Mouse (Mus musculus): Measurements from ENCODE around the gene Atg4d. TPM values are rescaled to one million over a fixed set of nuclear protein-coding genes. Genes with fewer than 3 reads are reported as not detected.
"Not testable (repeated sequence)": the region's sequence is repeated elsewhere in the genome, so short reads cannot be mapped to it uniquely, and the experiment has no call there.

The Atg4d gene
- polyA plus RNA-seq, 1 experiment: 93.2 TPM

GRCm38 (mm10) chr9:21269590-21269989 lies 4.5 kb downstream of the Atg4d start:
- not testable (repeated sequence) for DNase-seq (ENCODE audit: low read depth, low spot score)
- WGBS: 73% methylated on average over 5 of the region's 5 CpGs

- WGBS: 89% methylated on average over 9 of the region's 9 CpGs
- DNase-seq (ENCODE audit: low read depth, low spot score): no peak
Observed at GRCm38 (mm10) chr9:21272391-21272790, 7.3 kb downstream of the Atg4d start.

DNA sequence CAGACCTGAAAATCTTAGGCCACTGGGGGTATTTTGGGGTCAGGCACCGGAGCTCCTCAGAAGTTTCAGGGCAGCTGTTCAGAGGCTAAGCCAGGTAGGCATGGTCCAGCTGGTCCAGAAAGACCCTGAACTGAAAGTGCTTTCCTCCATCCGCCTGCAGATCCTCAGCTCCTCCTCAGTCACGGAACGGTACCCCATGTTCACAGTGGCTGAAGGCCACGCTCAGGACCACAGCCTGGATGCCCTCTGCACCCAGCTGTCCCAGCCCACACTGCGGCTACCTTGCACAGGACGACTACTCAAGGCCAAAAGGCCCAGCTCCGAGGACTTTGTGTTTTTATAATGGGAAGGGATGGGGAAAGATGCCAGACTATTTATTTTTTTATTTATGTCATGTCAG lies 8.0 kb downstream of the Atg4d start:
- no peak for DNase-seq (ENCODE audit: low read depth, low spot score)
- WGBS: 73% methylated on average over 8 of the region's 8 CpGs

- 76% methylated on average over 7 of the region's 7 CpGs for WGBS
- DNase-seq (ENCODE audit: low read depth, low spot score): no peak
Observed at GRCm38 (mm10) chr9:21273520-21274228, 8.6 kb downstream of the Atg4d start.

DNA sequence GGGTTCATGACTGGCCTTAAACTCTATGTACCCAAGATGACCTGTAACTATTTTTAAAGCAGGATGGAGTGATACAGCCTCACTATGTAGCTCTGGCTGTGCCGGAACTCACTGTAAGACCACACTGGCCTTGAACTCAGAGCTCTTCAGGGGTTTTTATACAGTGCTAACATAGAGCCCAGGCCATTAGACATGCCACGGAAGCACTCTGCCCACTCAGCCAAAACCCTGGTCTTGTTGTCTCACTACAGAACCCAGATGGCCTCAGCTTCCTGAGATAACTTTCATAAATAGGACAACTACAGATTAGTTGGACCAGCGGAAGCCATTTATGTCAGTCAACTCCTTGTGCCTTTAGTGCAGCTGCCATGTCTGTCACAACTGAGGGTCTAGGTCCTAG lies 9.2 kb downstream of the Atg4d start:
- 87% methylated on average over 3 of the region's 3 CpGs for WGBS

DNA sequence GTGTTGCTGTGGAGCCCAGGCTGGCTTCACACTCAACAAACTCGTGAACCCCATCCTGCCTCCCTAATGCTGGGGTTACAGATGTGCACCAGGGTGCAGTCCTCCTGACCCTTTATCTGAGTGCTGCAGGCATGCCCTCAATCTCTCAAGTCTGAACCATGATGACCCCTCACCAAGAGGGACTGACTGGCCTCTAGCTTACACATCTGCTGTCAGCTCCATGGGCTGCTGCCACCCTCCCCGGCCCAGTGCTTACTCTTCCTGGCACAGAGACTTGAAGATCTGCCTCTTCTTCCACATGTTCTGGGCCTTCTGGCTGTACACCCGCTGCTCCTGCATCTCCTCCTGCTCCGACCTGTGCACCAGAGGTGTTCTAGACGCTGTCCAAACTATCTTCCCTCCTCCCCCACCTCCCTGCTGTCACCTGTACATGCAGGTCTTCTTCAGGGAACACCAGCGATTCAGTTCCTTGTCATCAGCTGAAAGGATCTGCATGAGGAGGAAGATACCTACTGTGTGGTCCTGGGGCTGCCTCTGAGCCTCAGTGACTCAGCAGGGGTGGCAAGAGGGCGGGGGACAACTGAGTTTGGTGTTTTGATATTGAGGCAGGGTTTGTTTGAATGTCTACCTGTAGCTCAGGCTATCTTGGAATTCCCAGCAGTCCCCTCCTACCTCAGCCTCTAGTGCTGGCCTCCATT lies 10.1 kb downstream of the Atg4d start:
- 73% methylated on average over 7 of the region's 7 CpGs for WGBS
- no peak for DNase-seq (ENCODE audit: low read depth, low spot score)

More for the DNA sequence above, 9.2 kb downstream of the Atg4d start:
- no peak for DNase-seq (ENCODE audit: low read depth, low spot score)

- 85% methylated on average over 12 of the region's 12 CpGs for WGBS
- DNase-seq (ENCODE audit: low read depth, low spot score): no peak
Observed at GRCm38 (mm10) chr9:21275727-21276126, 10.6 kb downstream of the Atg4d start.

DNA sequence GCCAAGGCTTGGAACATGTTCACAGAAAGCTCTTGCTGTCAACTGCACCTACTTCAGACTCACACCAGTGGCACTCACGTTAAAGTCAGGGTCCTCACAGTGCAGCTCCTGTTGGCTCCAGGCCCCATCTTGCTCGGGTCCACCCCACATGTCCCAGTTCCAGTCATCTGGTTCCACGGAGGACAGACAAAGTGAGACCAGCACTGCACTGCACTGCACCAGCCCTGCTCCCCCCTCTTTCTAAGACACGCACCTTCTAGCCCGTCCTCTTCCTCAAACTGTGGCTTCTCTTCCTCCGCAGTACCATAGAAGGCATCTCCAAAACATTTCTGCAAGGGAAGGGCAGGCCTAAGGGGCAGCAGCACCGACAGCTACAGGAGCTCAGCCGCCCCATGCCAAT lies 11.2 kb downstream of the Atg4d start:
- DNase-seq (ENCODE audit: low read depth, low spot score): no peak
- WGBS: 79% methylated on average over 8 of the region's 8 CpGs

DNA sequence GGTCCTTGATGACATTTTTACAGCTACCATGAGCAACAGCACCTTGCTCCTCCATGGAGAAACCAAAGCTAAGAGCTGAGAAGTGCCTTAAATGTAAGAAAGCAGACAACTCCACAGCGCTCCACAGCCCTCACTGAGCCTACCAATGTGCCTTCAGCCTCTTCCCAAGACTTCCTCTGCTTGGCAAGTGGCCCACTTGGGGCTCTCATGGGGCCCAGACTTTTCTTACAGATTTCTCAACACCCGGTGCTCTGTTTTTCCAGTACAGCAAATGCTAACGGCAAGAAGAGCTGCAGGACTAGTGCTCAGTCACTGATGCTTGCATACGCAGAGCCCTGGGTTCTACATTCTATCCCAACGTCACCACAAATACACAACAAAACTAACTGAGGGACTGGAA lies 12.7 kb downstream of the Atg4d start:
- no peak for DNase-seq (ENCODE audit: low read depth, low spot score)
- WGBS: 91% methylated on average over 5 of the region's 5 CpGs

DNA sequence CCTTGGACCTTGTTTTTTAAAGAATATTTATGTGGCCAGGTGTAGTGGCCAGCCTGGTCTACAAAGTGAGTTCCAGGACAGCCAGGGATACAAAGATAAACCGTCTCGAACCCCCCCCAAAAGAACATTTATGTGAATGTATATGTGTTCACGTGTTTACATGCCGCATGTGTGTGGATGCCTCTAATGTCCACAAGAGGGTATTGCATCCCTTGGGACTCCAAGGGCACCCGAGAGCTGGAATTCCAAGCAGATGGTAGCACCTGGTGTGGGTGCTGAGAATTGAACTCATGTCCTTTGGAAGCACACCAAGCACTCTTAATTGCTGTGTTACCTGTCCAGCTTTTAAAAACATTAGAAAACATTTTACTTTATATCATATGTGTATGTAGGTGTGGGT lies 18.5 kb downstream of the Atg4d start:
- WGBS: 91% methylated on average over 5 of the region's 5 CpGs

GRCm38 (mm10) chr9:21283994-21284393 lies 18.9 kb downstream of the Atg4d start:
- no peak for DNase-seq (ENCODE audit: low read depth, low spot score)
- 53% methylated on average over 3 of the region's 3 CpGs for WGBS

More for the DNA sequence above, 18.5 kb downstream of the Atg4d start:
- DNase-seq (ENCODE audit: low read depth, low spot score): no peak

DNA sequence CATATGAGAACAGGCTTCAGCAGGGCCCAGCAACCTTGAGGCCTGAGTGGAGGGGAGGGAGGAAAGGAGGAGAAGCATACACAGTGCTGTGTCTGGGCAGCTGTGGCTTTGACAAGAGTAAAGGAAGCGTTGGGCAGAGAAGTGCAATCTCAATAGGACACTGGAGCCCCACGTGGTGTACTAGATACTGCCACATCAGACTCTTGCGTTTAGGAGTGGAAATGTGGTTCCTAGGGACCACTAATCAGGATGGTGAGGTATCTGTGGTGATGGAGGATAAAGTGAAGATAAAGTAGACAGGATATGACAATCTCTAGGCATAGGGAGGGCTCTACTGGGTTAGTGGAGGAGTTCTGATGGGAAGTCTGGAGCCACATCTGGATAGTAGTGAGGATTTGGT lies 21.7 kb downstream of the Atg4d start:
- DNase-seq (ENCODE audit: low read depth, low spot score): no peak
- WGBS: 40% methylated on average over 3 of the region's 3 CpGs

DNA sequence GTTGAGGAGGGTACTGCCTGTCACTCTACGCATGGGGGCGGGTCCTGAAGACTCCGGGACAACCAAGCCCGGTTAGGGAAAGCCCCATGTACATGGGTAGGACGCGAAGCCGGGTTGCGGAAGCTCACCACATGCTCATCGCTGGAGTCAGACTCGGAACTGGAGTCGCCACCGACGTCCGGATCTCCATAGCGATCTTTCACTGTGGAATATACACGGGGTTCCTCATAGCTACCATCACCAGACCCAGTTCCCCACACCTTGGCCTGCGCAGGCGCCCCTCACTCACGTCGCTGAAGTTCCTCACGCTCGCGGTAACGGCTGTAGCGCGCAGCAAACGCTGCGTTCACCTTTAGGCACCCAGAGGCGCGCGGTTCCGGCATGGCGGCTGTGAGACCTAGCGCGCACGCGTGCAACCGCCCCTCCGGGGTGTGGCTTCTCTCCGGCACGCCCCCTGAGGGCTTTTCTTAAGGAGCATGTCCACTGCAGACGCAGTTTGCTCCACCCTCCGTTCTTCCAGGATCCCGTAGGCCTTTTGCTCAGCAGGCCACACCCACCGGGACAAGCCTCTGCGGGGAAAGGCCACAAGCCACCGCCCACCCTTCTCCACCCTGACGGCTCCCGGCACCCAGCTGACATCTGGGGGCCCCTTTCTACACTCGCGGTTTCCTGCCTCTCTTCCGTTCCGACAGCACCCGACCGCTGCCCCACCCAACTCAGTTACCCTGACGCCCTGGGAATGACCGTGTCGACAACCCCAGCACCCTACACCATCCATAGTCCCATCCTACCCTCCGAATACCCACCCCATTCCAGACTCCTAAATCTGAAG lies 22.7 kb downstream of the Atg4d start, which contains the start of gene Kri1:
TSS of gene Kri1 (minus strand) at position 399 of the 832 bp plus-strand sequence.
- DNase-seq (ENCODE audit: low read depth, low spot score): peak; percentile 97
- WGBS: under 1% methylated on average over 59 of the region's 59 CpGs

GRCm38 (mm10) chr9:21288404-21289336 lies 23.6 kb downstream of the Atg4d start:
- DNase-seq (ENCODE audit: low read depth, low spot score): no peak
- WGBS: 70% methylated on average over 13 of the region's 13 CpGs

- 74% methylated on average over 2 of the region's 2 CpGs for WGBS
- DNase-seq (ENCODE audit: low read depth, low spot score): no peak
Observed at GRCm38 (mm10) chr9:21289337-21289671, 24.2 kb downstream of the Atg4d start.

DNA sequence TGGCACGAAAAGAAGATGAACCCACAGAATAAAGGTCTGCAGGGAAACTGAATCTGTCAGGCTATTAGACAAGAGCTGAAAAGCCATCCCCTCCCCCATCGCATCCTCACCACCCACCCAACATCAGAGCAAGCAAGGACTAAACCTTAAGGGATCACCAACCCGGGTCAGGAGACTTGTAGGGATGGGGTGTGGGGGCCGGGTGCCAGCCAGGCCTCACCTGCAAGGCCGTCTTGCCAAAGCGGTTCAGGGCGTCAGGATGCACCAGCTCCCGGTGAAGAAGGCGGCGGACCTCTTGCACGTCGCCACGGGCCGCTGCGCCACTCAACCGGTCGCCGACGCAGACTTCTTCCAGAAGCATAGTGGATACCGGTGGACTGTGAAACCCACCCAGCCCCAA lies 25.5 kb downstream of the Atg4d start:
- no peak for DNase-seq (ENCODE audit: low read depth, low spot score)
- WGBS: 1% methylated on average over 20 of the region's 20 CpGs

DNA sequence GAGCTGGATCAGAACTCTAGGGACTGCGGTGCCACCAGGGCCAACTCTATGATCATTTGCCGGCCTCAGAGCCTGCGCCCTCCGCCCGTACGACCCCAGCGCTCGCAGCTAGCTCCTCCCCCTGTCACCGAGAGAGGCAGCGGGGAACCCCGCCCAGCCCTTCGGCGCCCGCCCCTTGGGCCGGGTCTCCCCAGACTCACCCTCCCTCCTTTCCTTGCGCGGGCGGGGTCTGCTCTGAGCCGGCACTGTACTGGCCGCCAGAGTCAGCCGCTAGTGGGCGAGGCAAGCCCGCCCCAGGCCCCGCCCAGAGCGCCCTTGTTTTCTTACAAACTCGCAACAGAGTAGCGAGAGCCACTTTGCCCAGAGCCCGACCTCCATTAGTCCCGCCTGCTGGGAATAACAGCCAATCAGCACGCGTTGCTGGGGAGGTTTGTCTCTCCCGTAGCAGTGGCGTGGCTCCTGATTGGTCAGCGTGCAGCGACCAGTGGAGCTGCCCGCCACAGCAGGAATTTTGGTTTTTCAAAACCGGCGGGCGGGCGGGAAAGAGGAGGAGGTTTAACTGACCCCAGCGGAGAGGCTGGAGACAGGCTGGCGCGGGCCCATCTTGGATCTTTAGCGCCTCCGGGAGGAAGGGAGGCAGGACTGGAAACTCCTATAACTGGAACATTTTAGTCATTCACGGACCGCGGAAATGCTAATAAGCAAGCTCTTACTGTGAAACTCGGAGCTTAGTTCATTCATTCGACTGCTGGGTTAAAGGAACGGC lies 26.1 kb downstream of the Atg4d start, which contains the start of gene Cdkn2d:
TSS of gene Cdkn2d (minus strand) at position 386 of the 766 bp plus-strand sequence.
- under 1% methylated on average over 51 of the region's 51 CpGs for WGBS

GRCm38 (mm10) chr9:21291868-21292267 lies 26.8 kb downstream of the Atg4d start:
- DNase-seq (ENCODE audit: low read depth, low spot score): not testable (repeated sequence)
- WGBS: 7% methylated on average over 7 of the region's 7 CpGs

More for the DNA sequence above, 26.1 kb downstream of the Atg4d start, which contains the start of gene Cdkn2d:
- peak; percentile 100 for DNase-seq (ENCODE audit: low read depth, low spot score)
